Mouse (Mus musculus) midbrain, embryonic 10.5 days (tissue): Measurements from ENCODE around the gene Srebf1. TPM values are rescaled to one million over a fixed set of nuclear protein-coding genes. Genes with fewer than 3 reads are reported as not detected.

Experiments used
- DNase-seq: peaks from one replicate; pipeline ENCODE4 v3.0.0-alpha.2; 2017; ENCODE audit warnings: low spot score
- H3K27ac ChIP-seq: fragments of 300-500 bp; sonication (generic); replicated peaks from 2 replicates; pipeline ENCODE4 v1.5.1; 2016; ENCODE audit warnings: mild to moderate bottlenecking
- H3K27me3 ChIP-seq: fragments of 300-500 bp; sonication (generic); 2 replicates; pipeline ENCODE4 v1.6.1; 2016; ENCODE audit warnings: low read depth, mild to moderate bottlenecking; ENCODE audit not compliant: poor library complexity, severe bottlenecking
- H3K36me3 ChIP-seq: fragments of 300-500 bp; sonication (generic); 2 replicates; pipeline ENCODE4 v1.6.1; 2016; ENCODE audit warnings: mild to moderate bottlenecking, moderate library complexity
- H3K4me1 ChIP-seq: fragments of 300-500 bp; sonication (generic); 2 replicates; pipeline ENCODE4 v1.6.1; 2016
- H3K4me3 ChIP-seq: fragments of 300-500 bp; sonication (generic); 2 replicates; pipeline ENCODE4 v1.5.1; 2016; ENCODE audit warnings: mild to moderate bottlenecking, moderate library complexity
- H3K9me3 ChIP-seq: fragments of 300-500 bp; sonication (generic); replicated peaks from 2 replicates; pipeline ENCODE4 v1.6.1; 2016; ENCODE audit warnings: mild to moderate bottlenecking
- WGBS: fragments of 180-500 bp; shearing (Covaris S2); methylation state at CpG from one replicate; pipeline ENCODE4 v1.1.7; 2016; 5-methylcytosine and 5-hydroxymethylcytosine counted together
- polyA plus RNA-seq: library from polyadenylated mRNA; unstranded; fragments of >200 nt; fragmentation: Nextera tagmentation; extraction: Ambion mirVana; gene quantifications from 2 replicates; pipeline ENCODE4 v1.2.1, GENCODE M21; 2016

Srebf1 gene
- polyA plus RNA-seq, 1 experiment from 2014 or later: 47.0 TPM

GRCm38 (mm10) chr11:60184346-60185325, 37.7 kb downstream of the Srebf1 start:
- no peak for DNase-seq
- no peaks in the 10 kb centered on the region for H3K27me3 ChIP-seq
- WGBS: 55% methylated on average over 22 of the region's 22 CpGs
- peaks cover 60% of the 10 kb centered on the region for H3K36me3 ChIP-seq
- peak overlapping the region; percentile 75; the same call in 1 of the 2 replicates for H3K27ac ChIP-seq
- H3K9me3 ChIP-seq: no peaks in the 10 kb centered on the region
- H3K4me3 ChIP-seq: 0 out of 2 replicates have a peak overlapping the region, but pooled peaks have one; percentile 2
- H3K4me1 ChIP-seq: peaks cover 71% of the 10 kb centered on the region

- H3K27me3 ChIP-seq: peaks cover 7% of the 10 kb centered on the region
- H3K9me3 ChIP-seq: no peaks in the 10 kb centered on the region
- no peak for DNase-seq
- WGBS: 70% methylated on average over 2 of the region's 2 CpGs
- no peak overlapping the region for H3K4me3 ChIP-seq
- H3K4me1 ChIP-seq: peaks cover 79% of the 10 kb centered on the region
- peaks cover 47% of the 10 kb centered on the region for H3K36me3 ChIP-seq
- peak overlapping the region; percentile 75 for H3K27ac ChIP-seq
These were observed 39.6 kb downstream of the Srebf1 start for GRCm38 (mm10) chr11:60182741-60183140.

- H3K4me3 ChIP-seq: no peak overlapping the region
- H3K4me1 ChIP-seq: peaks cover 82% of the 10 kb centered on the region
- no peak for DNase-seq
- H3K9me3 ChIP-seq: no peaks in the 10 kb centered on the region
- 0 out of 2 replicates have a peak overlapping the region, but pooled peaks have one; percentile 46 for H3K27ac ChIP-seq
- 91% methylated on average over 12 of the region's 12 CpGs for WGBS
- H3K27me3 ChIP-seq: peaks cover 8% of the 10 kb centered on the region
- peaks cover 41% of the 10 kb centered on the region for H3K36me3 ChIP-seq
These were observed 40.2 kb downstream of the Srebf1 start for GRCm38 (mm10) chr11:60182116-60182670.

DNA sequence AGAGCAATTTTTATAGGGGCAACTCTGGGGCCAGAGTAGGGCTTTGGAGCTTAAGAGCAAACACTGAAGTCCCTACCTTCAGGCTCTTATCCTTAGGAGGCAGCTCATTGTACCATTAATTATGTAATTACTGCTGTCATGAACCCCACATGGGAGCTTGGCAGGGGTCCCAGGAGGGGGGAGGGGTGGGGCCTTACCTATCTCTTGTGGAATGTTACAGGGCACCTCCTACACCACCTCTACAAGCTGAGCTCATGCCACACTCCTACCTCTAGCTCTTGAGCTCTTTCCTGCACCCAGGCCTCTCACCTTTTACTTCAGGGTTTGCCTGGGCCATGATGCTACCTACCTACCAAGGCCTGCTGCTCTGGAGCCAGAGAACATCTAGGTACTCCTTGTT, 43.9 kb downstream of the Srebf1 start:
- Histone ChIP-seq H3K4me1 (peaks cover 91% of the 10 kb centered on the region), H3K36me3 (peaks cover 18% of the 10 kb centered on the region), H3K27ac (no peak overlapping the region; the same call in 1 of the 2 replicates), H3K4me3 (no peak overlapping the region), H3K9me3 (no peaks in the 10 kb centered on the region), H3K27me3 (peaks cover 18% of the 10 kb centered on the region)
- no peak for DNase-seq

- Histone ChIP-seq H3K27ac (peak overlapping the region; percentile 90; the same call in 1 of the 2 replicates), H3K27me3 (peaks cover 23% of the 10 kb centered on the region), H3K9me3 (no peaks in the 10 kb centered on the region), H3K36me3 (peaks cover 23% of the 10 kb centered on the region), H3K4me1 (peaks cover 91% of the 10 kb centered on the region), H3K4me3 (peak overlapping the region; percentile 79; the same call in 1 of the 2 replicates)
- DNase-seq: no peak
- 58% methylated on average over 6 of the region's 6 CpGs for WGBS
These were observed 44.4 kb downstream of the Srebf1 start for GRCm38 (mm10) chr11:60178005-60178404.

DNA sequence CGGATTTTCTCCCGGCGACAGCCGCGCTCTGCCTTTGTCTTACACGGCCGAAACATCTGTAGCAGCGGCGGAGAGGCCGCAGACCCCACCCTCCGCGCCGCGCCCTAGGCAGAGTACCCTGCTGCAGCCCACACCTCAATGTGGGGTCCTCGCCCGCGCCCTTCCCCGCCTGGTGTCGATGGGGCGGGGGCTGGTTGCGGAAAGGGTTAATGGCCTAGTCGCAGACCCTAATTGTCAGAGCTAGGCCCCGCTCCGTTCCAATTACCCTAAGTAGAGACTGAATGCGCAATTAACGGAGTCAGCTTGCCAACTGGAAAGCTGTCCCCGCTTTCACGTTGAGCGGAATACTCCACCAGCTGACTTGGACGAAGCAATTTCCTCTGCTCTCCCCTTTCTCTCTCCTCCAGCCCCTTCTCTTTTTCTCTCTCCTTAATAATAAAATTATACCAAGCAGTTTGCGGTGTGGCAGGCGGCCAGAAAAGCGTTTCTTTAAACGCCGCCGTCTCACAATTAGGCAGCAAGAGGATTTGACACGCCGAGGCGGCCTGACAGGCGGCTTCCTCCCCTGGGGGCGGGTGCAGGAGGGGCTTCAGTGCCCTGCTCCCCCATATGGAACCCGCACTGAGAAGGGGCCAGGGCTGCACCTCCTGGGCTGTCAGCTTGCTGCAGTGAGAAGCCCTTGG, 45.3 kb downstream of the Srebf1 start:
- Histone ChIP-seq H3K4me3 (peak overlapping the region; percentile 79), H3K27me3 (peaks cover 25% of the 10 kb centered on the region), H3K9me3 (no peaks in the 10 kb centered on the region), H3K36me3 (peaks cover 24% of the 10 kb centered on the region), H3K27ac (peak overlapping the region; percentile 90), H3K4me1 (peaks cover 90% of the 10 kb centered on the region)
- under 1% methylated on average over 42 of the region's 42 CpGs for WGBS
- peak; percentile 57 for DNase-seq

- WGBS: under 1% methylated on average over 71 of the region's 71 CpGs
- H3K4me1 ChIP-seq: peaks cover 88% of the 10 kb centered on the region
- DNase-seq: peak; percentile 85
These were observed 46.0 kb downstream of the Srebf1 start for GRCm38 (mm10) chr11:60176182-60176974.

GRCm38 (mm10) chr11:60175371-60176181, 46.8 kb downstream of the Srebf1 start:
- WGBS: under 1% methylated on average over 62 of the region's 66 CpGs
- H3K4me1 ChIP-seq: peaks cover 84% of the 10 kb centered on the region
- peak overlapping the region; percentile 90 for H3K27ac ChIP-seq
- peak overlapping the region; percentile 79 for H3K4me3 ChIP-seq
- H3K9me3 ChIP-seq: no peaks in the 10 kb centered on the region
- peak; percentile 70 for DNase-seq
- H3K36me3 ChIP-seq: peaks cover 32% of the 10 kb centered on the region
- H3K27me3 ChIP-seq: peaks cover 25% of the 10 kb centered on the region

More at GRCm38 (mm10) chr11:60176182-60176974, 46.0 kb downstream of the Srebf1 start:
- Histone ChIP-seq H3K4me3 (peak overlapping the region; percentile 79), H3K9me3 (no peaks in the 10 kb centered on the region), H3K27me3 (peaks cover 25% of the 10 kb centered on the region), H3K36me3 (peaks cover 26% of the 10 kb centered on the region), H3K27ac (peak overlapping the region; percentile 90)

DNA sequence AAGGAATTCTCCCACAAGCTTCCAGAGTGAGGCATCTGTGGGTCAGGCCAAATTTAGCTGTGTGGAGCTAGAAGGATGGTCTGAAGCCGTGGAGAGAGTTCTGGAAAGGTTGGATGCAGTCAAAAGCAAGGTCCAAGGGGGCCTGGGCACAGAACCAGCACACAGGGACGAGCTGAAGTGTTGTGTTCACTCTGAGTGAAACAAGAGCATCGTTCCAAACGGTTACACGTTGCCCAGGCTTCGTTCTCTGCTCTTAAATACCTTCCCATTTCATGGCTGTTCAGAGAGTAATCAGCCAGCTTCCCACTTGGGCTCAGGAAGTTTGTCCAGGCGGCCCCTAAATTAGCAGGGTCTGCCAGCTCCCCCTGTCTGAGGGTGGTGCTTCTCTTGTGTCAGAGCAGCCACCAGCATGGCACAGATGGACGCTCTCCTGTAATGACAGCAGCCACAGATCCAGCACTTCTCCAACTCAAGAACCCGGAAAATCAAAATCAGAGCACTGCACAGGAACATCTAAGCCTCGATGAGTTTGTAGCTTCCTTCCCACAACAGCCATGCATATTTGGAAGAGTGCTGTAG, 48.7 kb downstream of the Srebf1 start:
- H3K36me3 ChIP-seq: peaks cover 38% of the 10 kb centered on the region
- 84% methylated on average over 10 of the region's 10 CpGs for WGBS

GRCm38 (mm10) chr11:60172074-60172473, 50.3 kb downstream of the Srebf1 start:
- Histone ChIP-seq H3K36me3 (peaks cover 34% of the 10 kb centered on the region), H3K4me1 (peaks cover 82% of the 10 kb centered on the region), H3K27me3 (0 out of 2 replicates have a peak, but pooled peaks cover 17% of the 10 kb centered on the region), H3K4me3 (no peak overlapping the region), H3K9me3 (no peaks in the 10 kb centered on the region), H3K27ac (no peak overlapping the region)
- no peak for DNase-seq
- WGBS: 86% methylated on average over 3 of the region's 3 CpGs

More for the DNA sequence above, 48.7 kb downstream of the Srebf1 start:
- DNase-seq: no peak
- Histone ChIP-seq H3K27ac (no peak overlapping the region), H3K27me3 (peaks cover 25% of the 10 kb centered on the region), H3K4me3 (no peak overlapping the region), H3K4me1 (peaks cover 83% of the 10 kb centered on the region), H3K9me3 (no peaks in the 10 kb centered on the region)

DNA sequence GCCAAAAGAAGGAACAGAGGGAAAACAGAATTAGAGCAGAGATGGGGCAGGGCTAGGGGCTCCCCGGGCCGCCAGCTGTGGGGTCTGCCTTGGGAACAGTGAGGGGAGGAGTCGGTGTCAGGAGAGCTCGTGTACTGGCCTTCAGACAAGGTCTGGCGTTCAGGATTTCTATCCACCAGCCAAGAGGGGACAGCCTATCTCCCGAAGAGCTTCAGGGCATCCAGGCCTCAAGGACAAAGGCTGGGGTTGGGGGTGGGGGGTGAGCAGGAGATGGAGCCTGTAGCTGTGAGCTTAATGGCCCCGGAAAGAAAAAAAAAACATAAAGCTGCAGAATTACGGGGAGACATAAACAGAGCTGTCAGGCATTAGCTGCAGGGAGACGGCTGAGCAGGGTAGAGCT, 53.6 kb downstream of the Srebf1 start:
- Histone ChIP-seq H3K27ac (peak overlapping the region; percentile 39), H3K36me3 (peaks cover 41% of the 10 kb centered on the region), H3K9me3 (no peaks in the 10 kb centered on the region), H3K27me3 (0 out of 2 replicates have a peak, but pooled peaks cover 9% of the 10 kb centered on the region), H3K4me3 (no peak overlapping the region), H3K4me1 (peaks cover 69% of the 10 kb centered on the region)
- WGBS: 55% methylated on average over 9 of the region's 9 CpGs
- no peak for DNase-seq
